Comparison of ENCODE assay signal across 41 mouse cellular contexts in genomic region chr12:72671516-72672135, GRCm38 (mm10). TPM values are rescaled to one million over a fixed set of nuclear protein-coding genes. Genes with fewer than 3 reads are reported as not detected.
"Had no signal": no experiment of that assay in that cellular context is flagged by ENCODE, and none has a peak within 500 bp of the region (broad histone marks: within the 10 kb centered on the region; RNA-seq: fewer than 3 reads in every experiment).

No protein-coding gene starts in this region.

- H3K27ac ChIP-seq: gastrocnemius, adult 2 months; heart, adult 2 months; heart, embryonic 13.5 days; heart, embryonic 15.5 days; hindbrain, embryonic 13.5 days; hindbrain, embryonic 15.5 days; hindbrain, postnatal 0 days; kidney, embryonic 15.5 days; kidney, postnatal 0 days; limb, embryonic 13.5 days; limb, embryonic 15.5 days; liver, embryonic 14.5 days had no signal

- H3K27me3 ChIP-seq: heart, embryonic 13.5 days; heart, embryonic 15.5 days; hindbrain, embryonic 13.5 days; hindbrain, embryonic 15.5 days; kidney, embryonic 15.5 days; limb, embryonic 13.5 days; limb, embryonic 15.5 days had no signal

- H3K4me3 ChIP-seq: gastrocnemius, adult 2 months; heart, adult 2 months; heart, embryonic 13.5 days; heart, embryonic 15.5 days; hindbrain, embryonic 13.5 days; hindbrain, embryonic 15.5 days; kidney, embryonic 15.5 days; limb, embryonic 13.5 days; limb, embryonic 15.5 days had no signal

- H3K4me1 ChIP-seq: hindbrain, embryonic 13.5 days; hindbrain, embryonic 15.5 days; kidney, embryonic 15.5 days had no signal

- H3K36me3 ChIP-seq: heart, embryonic 13.5 days; heart, embryonic 15.5 days; hindbrain, embryonic 13.5 days; hindbrain, embryonic 15.5 days; kidney, embryonic 15.5 days; limb, embryonic 13.5 days; limb, embryonic 15.5 days had no signal

- DNase-seq: gastrocnemius, adult 2 months; gastrocnemius, postnatal 10 days; gastrocnemius, postnatal 25 days; heart, adult 11 months; heart, adult 2 months; heart, postnatal 14 days; heart, postnatal 36 days; kidney, adult 11 months; kidney, adult 2 months; kidney, adult 9 months; kidney, postnatal 14 days; kidney, postnatal 36 days; layer of hippocampus, adult 9-11 months; layer of hippocampus, postnatal 36 days; left cerebral cortex, postnatal 4 days had no signal

- H3K9me3 ChIP-seq: heart, embryonic 13.5 days; heart, embryonic 15.5 days; hindbrain, embryonic 15.5 days; kidney, embryonic 15.5 days; limb, embryonic 13.5 days; limb, embryonic 15.5 days had no signal

- H3K9ac ChIP-seq: heart, embryonic 13.5 days; heart, embryonic 15.5 days; hindbrain, embryonic 13.5 days; hindbrain, embryonic 15.5 days; kidney, embryonic 15.5 days; limb, embryonic 13.5 days; limb, embryonic 15.5 days; liver, embryonic 14.5 days had no signal

- ATAC-seq: hindbrain, postnatal 0 days; intestine, embryonic 16.5 days had no signal

- H3K4me2 ChIP-seq: heart, embryonic 11.5 days; heart, embryonic 13.5 days; heart, embryonic 15.5 days; hindbrain, embryonic 13.5 days; hindbrain, embryonic 15.5 days; kidney, embryonic 15.5 days; limb, embryonic 13.5 days; limb, embryonic 15.5 days had no signal

RNA-seq across cellular contexts. Expression of gene Gm4756, which starts 22.2 kb away (rescaled TPM):
- total RNA-seq: gastrocnemius, adult 2 months; gastrocnemius, postnatal 10 days; gastrocnemius, postnatal 25 days; gastrocnemius, postnatal 4 days; heart, adult 2 months; heart, postnatal 14 days; heart, postnatal 36 days; hematopoietic stem cell, adult 5-6 weeks; hindbrain, postnatal 0 days; layer of hippocampus, adult 18-20 months; layer of hippocampus, adult 8-10 months; layer of hippocampus, postnatal 36 days; left cerebral cortex, adult 18-20 months; left cerebral cortex, adult 8-10 months; left cerebral cortex, postnatal 10 days; left cerebral cortex, postnatal 25 days; left cerebral cortex, postnatal 4 days had no signal
- polyA plus RNA-seq: frontal cortex, adult 2 months; heart, adult 2 months; heart, embryonic 11.5 days; heart, embryonic 13.5 days; heart, embryonic 15.5 days; heart, postnatal 0 days; hindbrain, embryonic 11.5 days; hindbrain, embryonic 13.5 days; hindbrain, embryonic 15.5 days; hindbrain, postnatal 0 days; intestine, embryonic 14.5 days; intestine, embryonic 16.5 days; kidney, embryonic 15.5 days; kidney, postnatal 0 days; large intestine, adult 2 months; limb, embryonic 11.5 days; limb, embryonic 13.5 days; limb, embryonic 15.5 days had no signal
